Mouse (Mus musculus) liver, embryonic 12.5 days (tissue): ENCODE data around the gene Gm4559. TPM values are rescaled to one million over a fixed set of nuclear protein-coding genes. Genes with fewer than 3 reads are reported as not detected.
"Not testable (repeated sequence)": the region's sequence is repeated elsewhere in the genome, so short reads cannot be mapped to it uniquely, and the experiment has no call there.

Source experiments
- ATAC-seq: fragments of 200-750 bp; cut with Nextera tagmentation; 2 replicates; pipeline ENCODE4 v1.8.0; 2017; ENCODE audit warnings: moderate number of reproducible peaks, mild to moderate bottlenecking, moderate library complexity
- H3K27ac ChIP-seq: fragments of 300-500 bp; sonication (generic); 2 replicates; pipeline ENCODE4 v1.5.1; 2016; ENCODE audit warnings: mild to moderate bottlenecking
- H3K27me3 ChIP-seq: fragments of 300-500 bp; sonication (generic); replicated peaks from 2 replicates; pipeline ENCODE4 v1.6.1; 2016; ENCODE audit warnings: mild to moderate bottlenecking, moderate library complexity
- H3K36me3 ChIP-seq: fragments of 300-500 bp; sonication (generic); 2 replicates; pipeline ENCODE4 v1.6.1; 2016; ENCODE audit warnings: mild to moderate bottlenecking, moderate library complexity
- H3K4me1 ChIP-seq: fragments of 300-500 bp; sonication (generic); 2 replicates; pipeline ENCODE4 v1.6.1; 2016
- H3K4me2 ChIP-seq: fragments of 300-500 bp; sonication (generic); 2 replicates; pipeline ENCODE4 v1.6.1; 2016; ENCODE audit warnings: mild to moderate bottlenecking, moderate library complexity
- H3K4me3 ChIP-seq: fragments of 300-500 bp; sonication (generic); 2 replicates; pipeline ENCODE4 v1.5.1; 2016; ENCODE audit warnings: mild to moderate bottlenecking, moderate library complexity
- H3K9ac ChIP-seq: fragments of 300-500 bp; sonication (generic); 2 replicates; pipeline ENCODE4 v1.6.1; 2016; ENCODE audit warnings: mild to moderate bottlenecking, moderate library complexity
- H3K9me3 ChIP-seq: fragments of 300-500 bp; sonication (generic); replicated peaks from 2 replicates; pipeline ENCODE4 v1.6.1; 2016; ENCODE audit warnings: mild to moderate bottlenecking, moderate library complexity
- WGBS: fragments of 180-500 bp; shearing (Covaris S2); methylation state at CpG from one replicate; pipeline ENCODE4 v1.1.7; 2016; ENCODE audit not compliant: insufficient replicate concordance; 5-methylcytosine and 5-hydroxymethylcytosine counted together
- polyA plus RNA-seq: library from polyadenylated mRNA; unstranded; fragments of >200 nt; fragmentation: Nextera tagmentation; extraction: Ambion mirVana; gene quantifications from 2 replicates; pipeline ENCODE4 v1.2.1, GENCODE M21; 2016

The Gm4559 gene
- polyA plus RNA-seq, 1 experiment from 2014 or later = not detected

DNA sequence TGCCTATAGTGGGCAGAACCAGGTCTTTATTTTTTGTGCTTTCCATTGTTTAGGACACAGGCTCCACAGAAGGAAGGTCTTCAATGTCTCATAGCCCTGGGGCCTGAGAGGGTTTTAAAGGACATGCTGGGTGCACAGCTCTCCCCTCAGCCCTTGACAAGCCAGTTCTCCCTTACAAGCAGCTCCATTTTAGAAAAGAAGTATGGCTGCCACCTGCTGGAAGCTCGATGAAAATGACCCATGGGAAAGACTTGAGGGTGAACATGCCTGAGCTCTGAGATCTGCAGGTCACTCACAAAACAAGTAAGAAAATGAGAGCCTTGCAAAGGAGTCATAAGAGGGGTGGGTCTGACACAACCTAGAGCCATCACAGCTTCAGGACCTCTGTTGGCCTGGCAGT lies 24.3 kb downstream of the Gm4559 start:
- Histone ChIP-seq H3K4me2 (no peak overlapping the region), H3K4me3 (no peak overlapping the region), H3K27me3 (peaks cover 10% of the 10 kb centered on the region), H3K27ac (no peak overlapping the region), H3K4me1 (no peaks in the 10 kb centered on the region), H3K9me3 (no peaks in the 10 kb centered on the region), H3K9ac (no peak overlapping the region), H3K36me3 (no peaks in the 10 kb centered on the region)
- no peak for ATAC-seq
- WGBS = 0% methylated on average over 1 of the region's 1 CpGs

DNA sequence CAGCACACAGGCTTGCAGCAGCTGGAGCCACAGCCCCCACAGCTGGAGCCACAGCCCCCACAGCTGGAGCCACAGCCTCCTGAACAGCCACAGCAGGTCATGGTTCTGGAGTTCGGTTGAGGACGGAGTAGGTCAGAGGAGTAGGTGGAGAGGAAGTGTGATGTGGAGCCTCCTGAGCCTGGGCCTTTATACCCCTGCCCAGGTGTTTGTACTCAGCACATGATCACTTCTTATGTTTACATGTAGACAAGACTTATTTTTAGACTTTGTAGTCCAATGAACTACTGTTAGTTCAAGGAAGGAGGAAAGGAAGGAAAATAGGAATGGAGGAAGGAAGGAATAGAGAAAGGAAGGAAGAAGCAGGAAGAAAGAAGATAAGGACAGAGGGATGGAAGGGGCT lies 33.2 kb downstream of the Gm4559 start, which contains the start of gene Gm40460:
Gene Gm40460 (minus strand): TSS at position 101 of the 400 bp plus-strand sequence.
- no peak for ATAC-seq
- Histone ChIP-seq H3K4me2 (no peak within 1 kb of the TSS), H3K9me3 (peaks cover 5% of the 10 kb centered on the region; the same call in 1 of the 2 replicates), H3K27ac (no peak within 1 kb of the TSS), H3K4me3 (no peak within 1 kb of the TSS), H3K27me3 (no peaks in the 10 kb centered on the region), H3K36me3 (no peaks in the 10 kb centered on the region), H3K9ac (no peak within 1 kb of the TSS), H3K4me1 (no peaks in the 10 kb centered on the region)
- 45% methylated on average over 2 of the region's 2 CpGs for WGBS

DNA sequence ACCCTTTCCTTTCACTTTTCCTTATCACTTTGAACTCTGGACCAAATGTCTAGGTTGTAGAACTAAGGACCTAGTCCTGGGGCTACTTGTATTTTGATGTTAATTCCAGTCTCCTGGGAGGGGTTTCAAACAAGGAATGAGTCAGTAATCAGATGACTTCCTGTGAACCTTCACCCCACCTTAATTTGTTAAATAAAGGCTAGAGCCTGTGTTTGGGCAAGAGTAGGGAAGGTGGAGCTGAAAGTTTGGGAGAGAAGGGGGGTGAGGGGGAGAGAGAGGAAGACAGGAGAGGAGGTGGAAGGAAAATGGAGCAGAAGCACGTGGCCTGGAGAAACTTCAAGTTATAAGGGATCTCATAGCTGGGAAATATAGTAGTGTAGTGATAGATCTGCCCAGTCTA lies 42.6 kb downstream of the Gm4559 start:
- Histone ChIP-seq H3K27ac (no peak overlapping the region), H3K4me1 (no peaks in the 10 kb centered on the region), H3K9me3 (peaks cover 5% of the 10 kb centered on the region; the same call in 1 of the 2 replicates), H3K36me3 (no peaks in the 10 kb centered on the region), H3K9ac (no peak overlapping the region), H3K27me3 (no peaks in the 10 kb centered on the region), H3K4me2 (no peak overlapping the region), H3K4me3 (no peak overlapping the region)
- ATAC-seq = no peak
- WGBS = 38% methylated on average over 1 of the region's 1 CpGs

DNA sequence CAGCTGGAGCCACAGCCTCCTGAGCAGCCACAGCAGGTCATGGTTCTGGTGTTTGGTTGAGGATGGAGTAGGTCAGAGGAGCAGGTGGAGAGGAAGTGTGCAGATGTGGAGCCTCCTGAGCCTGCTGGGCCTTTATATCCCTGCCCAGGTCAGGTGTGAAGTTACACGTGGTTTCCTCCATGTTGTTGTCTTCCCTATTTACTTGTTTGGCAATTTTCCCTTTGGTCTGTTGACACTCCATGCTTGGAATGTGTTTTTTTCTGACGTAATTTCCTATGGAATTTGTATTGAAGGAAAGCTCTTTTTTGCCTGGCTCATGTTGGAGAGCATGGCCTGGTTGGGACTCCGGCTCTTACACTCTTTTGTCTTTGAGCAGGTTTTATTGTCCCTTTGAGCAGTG lies 44.3 kb downstream of the Gm4559 start, which contains the start of gene Krtap5-5:
Gene Krtap5-5 (minus strand): TSS at position 101 of the 400 bp plus-strand sequence.
- H3K36me3 ChIP-seq, H3K4me2 ChIP-seq, H3K4me3 ChIP-seq, H3K9me3 ChIP-seq, H3K9ac ChIP-seq, H3K4me1 ChIP-seq, H3K27ac ChIP-seq, ATAC-seq, H3K27me3 ChIP-seq: not testable (repeated sequence)
- WGBS = 43% methylated on average over 3 of the region's 3 CpGs

DNA sequence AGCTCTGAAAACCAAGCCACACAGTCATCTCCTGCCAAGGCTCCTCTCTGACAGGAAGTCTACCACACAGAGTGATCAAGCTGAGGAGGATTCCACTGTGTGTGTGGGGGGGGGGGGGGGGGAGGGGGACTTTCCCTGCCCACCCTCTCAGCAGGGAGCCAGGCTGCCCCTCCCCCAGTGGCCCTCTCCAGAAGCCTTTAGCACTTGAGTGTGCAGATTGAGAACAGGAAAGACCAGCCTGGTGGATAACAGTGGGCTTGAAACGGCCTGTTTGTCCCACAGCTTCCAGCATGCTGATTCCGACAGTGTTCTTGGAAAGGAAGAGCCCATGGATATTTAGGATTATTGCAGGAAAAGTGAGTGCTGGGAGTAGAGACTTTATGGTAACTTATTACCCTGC lies 49.6 kb downstream of the Gm4559 start:
- 30% methylated on average over 2 of the region's 2 CpGs for WGBS
- ATAC-seq = no peak
- H3K4me3 ChIP-seq = no peak overlapping the region
- no peaks in the 10 kb centered on the region for H3K9me3 ChIP-seq
- no peaks in the 10 kb centered on the region for H3K36me3 ChIP-seq
- H3K27ac ChIP-seq = no peak overlapping the region
- no peak overlapping the region for H3K9ac ChIP-seq
- H3K4me2 ChIP-seq = no peak overlapping the region
- 0 out of 2 replicates have a peak, but pooled peaks cover 3% of the 10 kb centered on the region for H3K4me1 ChIP-seq
- no peaks in the 10 kb centered on the region; the same call in 1 of the 2 replicates for H3K27me3 ChIP-seq

Other genes with a start within 250 kb of the Gm4559 start
- 62.9 and 64.6 TPM in 2 replicates for gene Mob2, start 213.3 kb downstream of the Gm4559 start, polyA plus RNA-seq
- gene Dusp8, start 178.5 kb downstream of the Gm4559 start, polyA plus RNA-seq = 7.4 and 7.5 TPM in 2 replicates
- gene Gm45618, start 153.6 kb downstream of the Gm4559 start, polyA plus RNA-seq = not detected in 2 replicates
- not detected in 2 replicates for gene Gm39115, start 138.3 kb downstream of the Gm4559 start, polyA plus RNA-seq
- not detected in 2 replicates for gene Gm45337, start 129.8 kb downstream of the Gm4559 start, polyA plus RNA-seq
- not detected in 2 replicates for gene Gm29735, start 117.2 kb downstream of the Gm4559 start, polyA plus RNA-seq
- not detected in 2 replicates for gene Gm4553, start 108.6 kb downstream of the Gm4559 start, polyA plus RNA-seq
- not detected in 2 replicates for gene Krtap5-2, start 98.4 kb downstream of the Gm4559 start, polyA plus RNA-seq
- not detected in 2 replicates for gene Gm10153, start 84.0 kb downstream of the Gm4559 start, polyA plus RNA-seq
- not detected in 2 replicates for gene Krtap5-3, start 73.0 kb downstream of the Gm4559 start, polyA plus RNA-seq
- not detected in 2 replicates for gene Gm7579, start 62.5 kb downstream of the Gm4559 start, polyA plus RNA-seq
- not detected in 2 replicates for gene Krtap5-5, start 44.4 kb downstream of the Gm4559 start, polyA plus RNA-seq
- not detected in 2 replicates for gene Gm40460, start 33.3 kb downstream of the Gm4559 start, polyA plus RNA-seq
- gene Gm2431, start 16.0 kb downstream of the Gm4559 start, polyA plus RNA-seq = not detected in 2 replicates
- not detected in 2 replicates for gene Krtap5-1, start 22.8 kb upstream of the Gm4559 start, polyA plus RNA-seq
- not detected in 2 replicates for gene Krtap5-4, start 29.2 kb upstream of the Gm4559 start, polyA plus RNA-seq
- 1.5 and 2.5 TPM in 2 replicates for gene Ifitm10, start 99.4 kb upstream of the Gm4559 start, polyA plus RNA-seq
- 1.4 TPM in 1 of 2 replicates, not detected in the other for gene Gm49369, start 108.3 kb upstream of the Gm4559 start, polyA plus RNA-seq
- gene Ctsd, start 113.7 kb upstream of the Gm4559 start, polyA plus RNA-seq = 289 and 295 TPM in 2 replicates
- gene Syt8, start 160.5 kb upstream of the Gm4559 start, polyA plus RNA-seq = not detected in 2 replicates
- 1.8 and 2.4 TPM in 2 replicates for gene Tnni2, start 167.4 kb upstream of the Gm4559 start, polyA plus RNA-seq
- gene Lsp1, start 186.4 kb upstream of the Gm4559 start, polyA plus RNA-seq = 16.7 and 17.0 TPM in 2 replicates
- 0.51 TPM in 1 of 2 replicates, not detected in the other for gene Tnnt3, start 224.5 kb upstream of the Gm4559 start, polyA plus RNA-seq